Mouse (Mus musculus) lung, postnatal 0 days (tissue): ENCODE measurements around the gene Bcl2. TPM values are rescaled to one million over a fixed set of nuclear protein-coding genes. Genes with fewer than 3 reads are reported as not detected.

Experiments
- ATAC-seq: fragments of 200-750 bp; cut with Nextera tagmentation; 2 replicates; pipeline ENCODE4 v1.8.0; 2017; ENCODE audit warnings: moderate library complexity
- DNase-seq: peaks from one replicate; pipeline ENCODE4 v3.0.0-alpha.2; 2016; ENCODE audit warnings: low spot score
- H3K27ac ChIP-seq: fragments of 300-500 bp; sonication (generic); 2 replicates; pipeline ENCODE4 v1.5.1; 2014; ENCODE audit warnings: antibody characterized with exemption, mild to moderate bottlenecking, low read length, mixed read lengths
- H3K27me3 ChIP-seq: fragments of 300-500 bp; sonication (generic); replicated peaks from 2 replicates; pipeline ENCODE4 v1.6.1; 2014; ENCODE audit warnings: low read length, mixed read lengths; ENCODE audit not compliant: insufficient read depth
- H3K36me3 ChIP-seq: fragments of 300-500 bp; sonication (generic); 2 replicates; pipeline ENCODE4 v1.6.1; 2014; ENCODE audit warnings: low read length, mixed read lengths; ENCODE audit not compliant: insufficient read depth
- H3K4me1 ChIP-seq: fragments of 300-500 bp; sonication (generic); 2 replicates; pipeline ENCODE4 v1.6.1; 2014; ENCODE audit warnings: antibody characterized with exemption, low read depth, low read length, mixed read lengths; ENCODE audit not compliant: insufficient read depth
- H3K4me2 ChIP-seq: fragments of 300-500 bp; sonication (generic); replicated peaks from 2 replicates; pipeline ENCODE4 v1.6.1; 2014; ENCODE audit warnings: low read depth, mild to moderate bottlenecking, low read length, moderate library complexity, mixed read lengths
- H3K4me3 ChIP-seq: fragments of 300-500 bp; sonication (generic); 2 replicates; pipeline ENCODE4 v1.5.1; 2014; ENCODE audit warnings: low read depth, low read length
- H3K9ac ChIP-seq: fragments of 300-500 bp; sonication (generic); replicated peaks from 2 replicates; pipeline ENCODE4 v1.6.1; 2014; ENCODE audit warnings: low read depth, mild to moderate bottlenecking
- H3K9me3 ChIP-seq: fragments of 300-500 bp; sonication (generic); 2 replicates; pipeline ENCODE4 v1.6.1; 2016; ENCODE audit warnings: low read length, mixed read lengths
- CTCF ChIP-seq: IDR thresholded peaks from 2 replicates; pipeline ENCODE4 v1.5.1; 2016; ENCODE audit warnings: antibody characterized with exemption, mild to moderate bottlenecking
- EP300 ChIP-seq: IDR thresholded peaks from 2 replicates; pipeline ENCODE4 v1.6.1; 2016; ENCODE audit warnings: antibody characterized with exemption, mild to moderate bottlenecking, control low read depth
- WGBS: fragments of 180-500 bp; shearing (Covaris S2); extraction: QIAGEN DNeasy Blood & Tissue Kit; methylation state at CpG from one replicate; pipeline ENCODE4 v1.1.7; 2014; 5-methylcytosine and 5-hydroxymethylcytosine counted together
- polyA plus RNA-seq: library from polyadenylated mRNA; unstranded; fragments of >200 nt; fragmentation: Nextera tagmentation; extraction: Ambion mirVana; gene quantifications from 2 replicates; pipeline ENCODE4 v1.2.1, GENCODE M21; 2015

Gene Bcl2
- polyA plus RNA-seq, 1 experiment from 2014 or later = 5.7 TPM

DNA sequence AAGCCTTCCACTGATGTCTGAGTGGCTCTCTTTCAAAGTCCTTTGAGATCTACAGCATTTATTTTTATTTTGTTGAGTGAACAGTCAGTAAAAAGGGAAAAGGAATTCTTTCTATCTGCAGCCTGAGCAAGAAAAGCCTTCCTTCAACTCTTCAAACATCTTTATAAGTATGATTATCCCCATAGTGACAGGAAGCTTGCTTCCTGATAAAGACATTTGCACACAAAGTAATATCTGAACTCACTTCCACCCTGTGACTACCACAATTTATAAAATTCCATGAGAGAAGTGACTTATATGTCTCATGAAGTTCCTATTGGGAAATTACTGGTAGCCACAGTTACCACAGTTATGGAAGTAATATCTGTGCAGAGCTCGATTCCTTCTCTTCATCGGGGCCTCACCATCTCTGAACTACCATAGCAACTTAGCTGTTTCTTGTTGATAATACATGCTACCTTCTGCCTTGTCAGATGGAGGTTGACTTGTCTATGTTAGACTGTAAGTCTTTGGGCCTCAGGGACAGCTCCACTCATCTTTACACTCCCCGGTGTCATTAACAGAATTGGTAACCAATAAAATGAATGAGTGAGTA, 82.1 kb downstream of the Bcl2 start:
- Histone ChIP-seq H3K9me3 (no peaks in the 10 kb centered on the region), H3K4me3 (no peak overlapping the region), H3K9ac (no peak overlapping the region), H3K27ac (no peak overlapping the region), H3K4me2 (no peak overlapping the region), H3K27me3 (no peaks in the 10 kb centered on the region), H3K36me3 (no peaks in the 10 kb centered on the region), H3K4me1 (peaks cover 11% of the 10 kb centered on the region; the same call in 1 of the 2 replicates)
- ATAC-seq = no peak
- DNase-seq = no peak
- no peak for TF ChIP-seq CTCF
- no peak for TF ChIP-seq EP300
- WGBS = 88% methylated on average over 3 of the region's 3 CpGs

DNA sequence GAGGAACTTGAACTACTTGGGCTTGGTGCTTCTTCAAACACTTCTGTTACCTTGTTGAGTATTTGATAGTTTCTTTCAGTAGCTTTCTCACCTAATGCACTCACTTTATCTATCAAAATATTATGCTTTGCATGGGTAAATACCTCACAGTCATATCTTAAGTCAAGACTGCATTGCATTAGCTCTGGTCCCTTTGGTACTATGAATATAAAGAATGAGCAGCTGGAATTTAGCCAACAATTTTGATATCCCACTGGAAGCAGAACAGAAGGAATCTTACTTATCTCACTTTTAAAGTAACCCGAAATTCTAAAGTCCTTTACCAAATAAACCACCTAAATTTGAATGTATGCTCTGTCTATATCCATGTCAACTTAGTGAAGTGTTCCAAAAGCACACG, 83.1 kb downstream of the Bcl2 start:
- ATAC-seq (no peak), DNase-seq (no peak)
- no peak overlapping the region for H3K9ac ChIP-seq
- no peak overlapping the region for H3K4me3 ChIP-seq
- WGBS = 25% methylated on average over 2 of the region's 2 CpGs
- no peak for TF ChIP-seq CTCF
- no peak for TF ChIP-seq EP300
- no peaks in the 10 kb centered on the region for H3K27me3 ChIP-seq
- H3K4me1 ChIP-seq = peaks cover 11% of the 10 kb centered on the region; the same call in 1 of the 2 replicates
- peak overlapping the region; percentile 68; the same call in 1 of the 2 replicates for H3K27ac ChIP-seq
- H3K4me2 ChIP-seq = no peak overlapping the region
- H3K36me3 ChIP-seq = no peaks in the 10 kb centered on the region
- H3K9me3 ChIP-seq = no peaks in the 10 kb centered on the region

GRCm38 (mm10) chr1:106629931-106630682, 84.0 kb downstream of the Bcl2 start:
- H3K27me3 ChIP-seq = no peaks in the 10 kb centered on the region
- DNase-seq (peak; percentile 75), ATAC-seq (peak; percentile 76)
- WGBS = 11% methylated on average over 4 of the region's 4 CpGs
- peaks cover 11% of the 10 kb centered on the region; the same call in 1 of the 2 replicates for H3K4me1 ChIP-seq
- no peak overlapping the region for H3K4me3 ChIP-seq
- peak overlapping the region; percentile 68 for H3K27ac ChIP-seq
- peak; percentile 11; the same call in 1 of the 2 replicates for TF ChIP-seq EP300
- TF ChIP-seq CTCF = no peak
- H3K9ac ChIP-seq = no peak overlapping the region
- H3K9me3 ChIP-seq = no peaks in the 10 kb centered on the region
- H3K36me3 ChIP-seq = no peaks in the 10 kb centered on the region
- H3K4me2 ChIP-seq = no peak overlapping the region

GRCm38 (mm10) chr1:106629470-106629830, 84.6 kb downstream of the Bcl2 start:
- 0 out of 2 replicates have a peak overlapping the region, but pooled peaks have one; percentile 19 for H3K4me2 ChIP-seq
- DNase-seq = peak; percentile 83
- H3K4me1 ChIP-seq = peaks cover 11% of the 10 kb centered on the region; the same call in 1 of the 2 replicates
- H3K9ac ChIP-seq = no peak overlapping the region
- H3K9me3 ChIP-seq = no peaks in the 10 kb centered on the region
- peak overlapping the region; percentile 68 for H3K27ac ChIP-seq
- TF ChIP-seq EP300 (no peak), CTCF (no peak)
- no peaks in the 10 kb centered on the region for H3K27me3 ChIP-seq
- H3K4me3 ChIP-seq = no peak overlapping the region
- ATAC-seq = peak; percentile 87
- no peaks in the 10 kb centered on the region for H3K36me3 ChIP-seq
- 16% methylated on average over 4 of the region's 4 CpGs for WGBS

- DNase-seq = peak; percentile 69
- no peaks in the 10 kb centered on the region for H3K27me3 ChIP-seq
- H3K4me2 ChIP-seq = no peak overlapping the region
- peaks cover 11% of the 10 kb centered on the region; the same call in 1 of the 2 replicates for H3K4me1 ChIP-seq
- TF ChIP-seq CTCF = peak; percentile 71
- TF ChIP-seq EP300 = no peak
- peak; percentile 37; the same call in 1 of the 2 replicates for ATAC-seq
- no peaks in the 10 kb centered on the region for H3K9me3 ChIP-seq
- no peaks in the 10 kb centered on the region for H3K36me3 ChIP-seq
- H3K9ac ChIP-seq = no peak overlapping the region
- H3K27ac ChIP-seq = peak overlapping the region; percentile 68
- H3K4me3 ChIP-seq = no peak overlapping the region
- 31% methylated on average over 3 of the region's 3 CpGs for WGBS
Observed at GRCm38 (mm10) chr1:106628718-106629469, 85.2 kb downstream of the Bcl2 start.

GRCm38 (mm10) chr1:106628279-106628678, 85.8 kb downstream of the Bcl2 start:
- H3K4me3 ChIP-seq = no peak overlapping the region
- H3K9ac ChIP-seq = no peak overlapping the region
- TF ChIP-seq EP300 = no peak
- TF ChIP-seq CTCF = no peak
- ATAC-seq (no peak), DNase-seq (no peak)
- peaks cover 11% of the 10 kb centered on the region; the same call in 1 of the 2 replicates for H3K4me1 ChIP-seq
- H3K36me3 ChIP-seq = no peaks in the 10 kb centered on the region
- H3K4me2 ChIP-seq = no peak overlapping the region
- no peaks in the 10 kb centered on the region for H3K9me3 ChIP-seq
- H3K27me3 ChIP-seq = no peaks in the 10 kb centered on the region
- H3K27ac ChIP-seq = no peak overlapping the region
